Mouse (Mus musculus) C2C12 (cell line): ENCODE data around the gene Ing1.

Source experiments
- CTCF ChIP-seq: IDR thresholded peaks from one replicate; pipeline ENCODE4 v1.5.1; 2011; ENCODE audit not compliant: control insufficient read depth, insufficient read depth, insufficient read length
- MYOD1 ChIP-seq: IDR thresholded peaks from one replicate; pipeline ENCODE4 v1.6.1; 2011; ENCODE audit warnings: low read depth; ENCODE audit not compliant: control insufficient read depth, insufficient read length

DNA sequence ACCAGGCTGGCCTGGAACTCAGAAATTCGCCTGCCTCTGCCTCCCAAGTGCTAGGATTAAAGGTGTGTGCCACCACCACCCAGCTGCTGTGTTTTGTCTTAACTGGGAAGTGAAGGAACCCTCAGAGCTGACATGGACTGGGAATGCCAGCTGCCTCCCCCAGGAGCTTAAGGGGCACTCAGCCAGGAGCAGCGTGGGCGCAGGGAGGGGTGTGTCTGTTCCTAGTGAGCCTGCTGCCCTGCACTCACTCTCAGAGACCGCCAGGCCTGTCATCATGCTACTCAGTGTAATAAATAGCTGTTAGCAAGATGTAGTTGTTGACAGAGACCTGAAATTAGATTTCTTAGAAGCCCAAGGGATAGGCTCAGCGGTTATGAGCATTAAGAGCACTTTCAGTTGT lies 44.4 kb upstream of the Ing1 start:
- TF ChIP-seq CTCF (no peak), MYOD1 (no peak)
